Mouse (Mus musculus) forebrain, embryonic 14.5 days (tissue): ENCODE measurements around the gene Rdh9. TPM values are rescaled to one million over a fixed set of nuclear protein-coding genes. Genes with fewer than 3 reads are reported as not detected.
"Not testable (repeated sequence)": the region's sequence is repeated elsewhere in the genome, so short reads cannot be mapped to it uniquely, and the experiment has no call there.

Experiments used
- ATAC-seq: fragments of 200-750 bp; cut with Nextera tagmentation; 2 replicates; pipeline ENCODE4 v1.8.0; 2017; ENCODE audit warnings: mild to moderate bottlenecking, moderate library complexity
- DNase-seq: peaks from one replicate; pipeline ENCODE4 v3.0.0-alpha.2; 2015; ENCODE audit warnings: low spot score
- H3K27ac ChIP-seq: fragments of 300-500 bp; sonication (generic); 2 replicates; pipeline ENCODE4 v1.5.1; 2014; ENCODE audit warnings: low read depth, mild to moderate bottlenecking, control low read depth, low read length, moderate library complexity
- H3K27me3 ChIP-seq: fragments of 300-500 bp; sonication (generic); replicated peaks from 2 replicates; pipeline ENCODE4 v1.6.1; 2014; ENCODE audit warnings: low read length, control low read depth, mixed read lengths; ENCODE audit not compliant: control insufficient read depth, insufficient read depth
- H3K36me3 ChIP-seq: fragments of 300-500 bp; sonication (generic); 2 replicates; pipeline ENCODE4 v1.6.1; 2014; ENCODE audit warnings: low read length, control low read depth; ENCODE audit not compliant: control insufficient read depth, insufficient read depth
- H3K4me1 ChIP-seq: fragments of 300-500 bp; sonication (generic); 2 replicates; pipeline ENCODE4 v1.6.1; 2014; ENCODE audit warnings: antibody characterized with exemption, low read length, control low read depth; ENCODE audit not compliant: control insufficient read depth, insufficient read depth
- H3K4me2 ChIP-seq: fragments of 300-500 bp; sonication (generic); 2 replicates; pipeline ENCODE4 v1.6.1; 2014; ENCODE audit warnings: mild to moderate bottlenecking, control low read depth, low read length
- H3K4me3 ChIP-seq: fragments of 300-500 bp; sonication (generic); 2 replicates; pipeline ENCODE4 v1.5.1; 2014; ENCODE audit warnings: low read depth, low read length, control low read depth
- H3K9ac ChIP-seq: fragments of 300-500 bp; sonication (generic); 2 replicates; pipeline ENCODE4 v1.6.1; 2014; ENCODE audit warnings: mild to moderate bottlenecking, low read length, control low read depth, moderate library complexity
- H3K9me3 ChIP-seq: fragments of 300-500 bp; sonication (generic); replicated peaks from 2 replicates; pipeline ENCODE4 v1.6.1; 2016; ENCODE audit warnings: low read length, control low read depth, mixed read lengths; ENCODE audit not compliant: control insufficient read depth
- WGBS: fragments of 180-500 bp; shearing (Covaris S2); extraction: QIAGEN DNeasy Blood & Tissue Kit; methylation state at CpG from one replicate; pipeline ENCODE4 v1.1.7; 2014; 5-methylcytosine and 5-hydroxymethylcytosine counted together
- polyA plus RNA-seq: library from polyadenylated mRNA; unstranded; fragments of >200 nt; fragmentation: Nextera tagmentation; extraction: Ambion mirVana; gene quantifications from 2 replicates; pipeline ENCODE4 v1.2.1, GENCODE M21; 2014

Gene Rdh9
- polyA plus RNA-seq, 1 experiment from 2014 or later: 0.08 TPM

GRCm38 (mm10) chr10:127782321-127782720, 6.1 kb downstream of the Rdh9 start:
- H3K9ac ChIP-seq, H3K36me3 ChIP-seq, H3K27me3 ChIP-seq, H3K27ac ChIP-seq, H3K4me1 ChIP-seq, ATAC-seq, DNase-seq, H3K4me3 ChIP-seq, H3K4me2 ChIP-seq, H3K9me3 ChIP-seq: not testable (repeated sequence)
- 95% methylated on average over 17 of the region's 17 CpGs for WGBS

GRCm38 (mm10) chr10:127785411-127785810, 9.2 kb downstream of the Rdh9 start:
- H3K9ac ChIP-seq, DNase-seq, H3K27ac ChIP-seq, H3K27me3 ChIP-seq, ATAC-seq, H3K4me2 ChIP-seq, H3K36me3 ChIP-seq, H3K9me3 ChIP-seq, H3K4me3 ChIP-seq, H3K4me1 ChIP-seq: not testable (repeated sequence)
- WGBS: 70% methylated on average over 1 of the region's 1 CpGs

- 88% methylated on average over 1 of the region's 1 CpGs for WGBS
- no peak for ATAC-seq
- H3K9me3 ChIP-seq: no peaks in the 10 kb centered on the region
- H3K4me3 ChIP-seq: no peak overlapping the region
- no peaks in the 10 kb centered on the region for H3K27me3 ChIP-seq
- no peaks in the 10 kb centered on the region for H3K36me3 ChIP-seq
- H3K4me1 ChIP-seq: no peaks in the 10 kb centered on the region
- H3K9ac ChIP-seq: no peak overlapping the region
- DNase-seq: no peak
- H3K4me2 ChIP-seq: no peak overlapping the region
- no peak overlapping the region for H3K27ac ChIP-seq
Observed at GRCm38 (mm10) chr10:127799295-127799694, 23.1 kb downstream of the Rdh9 start.

- H3K36me3 ChIP-seq: no peaks in the 10 kb centered on the region
- H3K4me1 ChIP-seq: no peaks in the 10 kb centered on the region
- H3K27ac ChIP-seq: no peak within 1 kb of the TSS
- WGBS: 90% methylated on average over 6 of the region's 6 CpGs
- H3K4me2 ChIP-seq: no peak within 1 kb of the TSS
- no peaks in the 10 kb centered on the region for H3K27me3 ChIP-seq
- no peak within 1 kb of the TSS for H3K9ac ChIP-seq
- no peak within 1 kb of the TSS for H3K4me3 ChIP-seq
- no peaks in the 10 kb centered on the region for H3K9me3 ChIP-seq
- no peak for DNase-seq
- ATAC-seq: no peak
Observed at GRCm38 (mm10) chr10:127800891-127801290, 24.7 kb downstream of the Rdh9 start, which contains the start of gene Rdh16. Rdh16 (plus strand) TSS chr10:127801152.

- Histone ChIP-seq H3K9ac (no peak overlapping the region), H3K9me3 (no peaks in the 10 kb centered on the region), H3K4me2 (no peak overlapping the region), H3K27me3 (no peaks in the 10 kb centered on the region), H3K4me3 (no peak overlapping the region), H3K36me3 (no peaks in the 10 kb centered on the region), H3K27ac (no peak overlapping the region), H3K4me1 (no peaks in the 10 kb centered on the region)
- whole genome bisulfite sequencing: 90% methylated on average over 2 of the region's 2 CpGs
- DNase-seq (no peak), ATAC-seq (no peak)
Observed at GRCm38 (mm10) chr10:127801612-127802011, 25.4 kb downstream of the Rdh9 start.

- no peak overlapping the region for H3K4me2 ChIP-seq
- H3K9me3 ChIP-seq: no peaks in the 10 kb centered on the region
- no peak overlapping the region for H3K27ac ChIP-seq
- ATAC-seq (no peak), DNase-seq (no peak)
- no peak overlapping the region for H3K4me3 ChIP-seq
- H3K4me1 ChIP-seq: no peaks in the 10 kb centered on the region
- 85% methylated on average over 5 of the region's 5 CpGs for WGBS
- H3K9ac ChIP-seq: no peak overlapping the region
- no peaks in the 10 kb centered on the region for H3K27me3 ChIP-seq
- no peaks in the 10 kb centered on the region for H3K36me3 ChIP-seq
Observed at GRCm38 (mm10) chr10:127802236-127802635, 26.1 kb downstream of the Rdh9 start.

GRCm38 (mm10) chr10:127804416-127804815, 28.2 kb downstream of the Rdh9 start:
- 66% methylated on average over 7 of the region's 7 CpGs for WGBS
- H3K9me3 ChIP-seq: no peaks in the 10 kb centered on the region
- no peak overlapping the region for H3K4me3 ChIP-seq
- no peaks in the 10 kb centered on the region for H3K27me3 ChIP-seq
- no peaks in the 10 kb centered on the region for H3K4me1 ChIP-seq
- no peak for DNase-seq
- H3K36me3 ChIP-seq: no peaks in the 10 kb centered on the region
- H3K27ac ChIP-seq: no peak overlapping the region
- no peak overlapping the region for H3K9ac ChIP-seq
- no peak for ATAC-seq
- H3K4me2 ChIP-seq: no peak overlapping the region

- Histone ChIP-seq H3K9ac (no peak overlapping the region), H3K27me3 (no peaks in the 10 kb centered on the region), H3K36me3 (no peaks in the 10 kb centered on the region), H3K27ac (no peak overlapping the region), H3K4me3 (no peak overlapping the region), H3K9me3 (0 out of 2 replicates have a peak, but pooled peaks cover 2% of the 10 kb centered on the region), H3K4me1 (no peaks in the 10 kb centered on the region), H3K4me2 (no peak overlapping the region)
- ATAC-seq (no peak), DNase-seq (no peak)
Observed at GRCm38 (mm10) chr10:127815888-127816287, 39.7 kb downstream of the Rdh9 start.

- not testable (repeated sequence) for H3K4me2 ChIP-seq, ATAC-seq, H3K9me3 ChIP-seq, H3K36me3 ChIP-seq, H3K4me1 ChIP-seq, H3K4me3 ChIP-seq, H3K27ac ChIP-seq, H3K9ac ChIP-seq, DNase-seq, H3K27me3 ChIP-seq
- WGBS: 76% methylated on average over 4 of the region's 4 CpGs
Observed at GRCm38 (mm10) chr10:127817268-127817910, 41.2 kb downstream of the Rdh9 start.
